Mouse (Mus musculus): ENCODE data around the gene Pfkfb3. TPM values are rescaled to one million over a fixed set of nuclear protein-coding genes. Genes with fewer than 3 reads are reported as not detected.

The Pfkfb3 gene
- polyA plus RNA-seq (2016; fragmentation: Nextera tagmentation; extraction: Ambion mirVana) = 11.8 and 12.6 TPM in 2 replicates

DNA sequence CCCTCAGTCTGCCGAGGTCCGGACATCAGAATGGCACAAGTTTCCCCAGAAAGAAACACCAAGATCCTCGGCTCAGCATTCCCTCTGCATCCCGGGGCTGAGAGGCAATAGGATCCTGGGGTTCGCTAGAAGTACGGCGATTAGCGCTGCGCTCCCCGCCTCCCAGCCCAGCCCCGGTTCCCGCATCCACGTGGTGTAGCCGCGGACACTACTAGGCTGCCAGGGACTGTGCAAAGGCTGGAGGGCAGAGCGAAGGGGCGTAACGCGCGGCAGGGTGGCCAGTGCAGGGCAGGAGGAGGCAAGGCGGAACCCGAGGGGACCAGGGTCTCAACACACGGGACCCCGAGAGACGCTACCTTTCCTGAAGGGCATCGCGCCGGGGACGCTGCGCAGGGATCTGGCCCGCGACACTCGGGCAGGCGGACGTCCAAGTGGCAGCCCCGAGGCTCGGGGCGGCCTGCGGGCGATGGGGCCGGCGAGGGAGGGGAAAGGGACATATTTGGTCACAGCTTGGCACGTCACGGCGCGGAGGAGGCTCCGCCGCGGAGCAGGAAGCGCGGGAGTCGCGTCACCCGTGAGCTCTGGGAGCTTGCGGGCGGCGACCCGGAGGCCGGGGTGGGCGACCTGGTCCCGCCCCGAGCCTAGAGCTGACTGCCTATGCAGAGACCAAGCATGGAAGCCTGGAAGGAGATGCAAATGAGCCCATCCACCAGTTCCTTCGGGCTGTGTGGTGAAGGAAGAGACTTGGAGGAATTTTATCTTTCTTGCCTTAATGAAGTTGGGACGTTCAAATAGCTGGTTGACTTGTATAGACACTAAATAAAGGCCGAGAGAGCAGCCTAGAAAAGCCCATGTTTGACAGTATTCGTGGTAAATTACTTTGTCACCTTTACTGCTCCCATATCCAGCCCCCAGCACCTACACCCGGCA, at the start of gene Pfkfb3:
Pfkfb3 (minus strand) TSS at position 607 of the 930 bp plus-strand sequence.
- Histone ChIP-seq H3K4me2 (peak within 1 kb of the TSS; percentile 98), H3K9ac (peak within 1 kb of the TSS; percentile 79), H3K36me3 (no peaks in the 10 kb centered on the region), H3K9me3 (replicated peaks) (0 out of 2 replicates have a peak, but pooled peaks cover 3% of the 10 kb centered on the region), H3K4me3 (peak within 1 kb of the TSS; percentile 70), H3K27ac (ENCODE audit: poor library complexity, severe bottlenecking) (peak within 1 kb of the TSS; percentile 9; the same call in 1 of the 2 replicates), H3K27me3 (replicated peaks) (0 out of 2 replicates have a peak, but pooled peaks cover 2% of the 10 kb centered on the region), H3K4me1 (replicated peaks) (peaks cover 11% of the 10 kb centered on the region)
- peak; percentile 83 for ATAC-seq (ENCODE audit: insufficient number of reproducible peaks, low FRiP score)
- WGBS = 1% methylated on average over 67 of the region's 67 CpGs

DNA sequence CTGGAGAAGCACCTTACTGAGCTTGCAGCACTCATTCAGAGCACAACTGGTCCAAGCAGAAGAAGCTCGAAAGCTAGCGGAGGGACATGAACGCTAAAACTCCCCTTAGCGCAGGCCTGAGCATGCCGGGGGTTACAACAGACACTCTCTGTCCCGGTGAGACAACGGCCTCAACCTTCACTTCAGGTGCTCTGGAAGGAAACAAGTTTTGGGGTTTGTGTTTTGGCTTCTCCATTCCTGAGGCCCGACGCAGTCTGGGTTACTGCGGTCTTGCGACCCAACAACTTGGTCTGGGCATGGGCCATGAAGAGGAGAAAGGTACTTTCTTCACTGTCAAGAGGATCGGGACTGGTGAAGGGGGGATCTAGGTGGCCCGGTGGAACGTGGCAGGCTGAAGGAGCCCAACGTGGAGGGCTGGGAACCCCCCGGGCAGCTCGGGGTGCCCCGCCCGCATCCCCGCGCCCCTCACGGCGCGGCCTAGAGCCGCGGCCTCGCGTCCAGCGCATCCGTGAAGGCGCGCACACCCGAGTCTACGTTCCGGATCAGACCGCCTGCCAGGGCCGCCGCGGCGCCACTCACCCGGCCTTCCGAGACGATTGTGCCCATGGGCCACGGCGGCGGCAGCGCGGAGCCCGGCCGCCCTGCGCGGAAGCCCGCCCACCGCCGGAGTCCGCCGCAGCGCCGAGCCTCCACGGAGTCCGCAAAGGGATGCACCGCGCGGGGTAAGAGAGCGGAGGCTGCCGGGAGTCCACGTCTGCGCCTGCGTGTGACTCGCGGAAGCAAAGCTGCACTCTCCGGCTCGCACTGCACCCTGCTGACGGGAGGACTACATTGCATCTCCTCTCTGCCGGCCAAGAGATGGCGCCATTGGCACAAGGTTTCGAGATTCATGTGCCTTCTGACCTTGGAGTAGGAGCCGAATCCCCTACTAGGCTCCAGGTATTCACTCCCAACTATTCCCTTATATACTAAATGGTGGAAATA, 48.9 kb upstream of the Pfkfb3 start:
- Histone ChIP-seq H3K9ac (peak overlapping the region; percentile 96), H3K27ac (ENCODE audit: poor library complexity, severe bottlenecking) (peak overlapping the region; percentile 53), H3K36me3 (peaks cover 24% of the 10 kb centered on the region), H3K9me3 (replicated peaks) (no peaks in the 10 kb centered on the region), H3K4me3 (peak overlapping the region; percentile 97), H3K4me2 (peak overlapping the region; percentile 96), H3K4me1 (replicated peaks) (peaks cover 8% of the 10 kb centered on the region), H3K27me3 (replicated peaks) (no peaks in the 10 kb centered on the region)
- peak; percentile 98 for ATAC-seq (ENCODE audit: insufficient number of reproducible peaks, low FRiP score)
- WGBS = under 1% methylated on average over 75 of the region's 78 CpGs

DNA sequence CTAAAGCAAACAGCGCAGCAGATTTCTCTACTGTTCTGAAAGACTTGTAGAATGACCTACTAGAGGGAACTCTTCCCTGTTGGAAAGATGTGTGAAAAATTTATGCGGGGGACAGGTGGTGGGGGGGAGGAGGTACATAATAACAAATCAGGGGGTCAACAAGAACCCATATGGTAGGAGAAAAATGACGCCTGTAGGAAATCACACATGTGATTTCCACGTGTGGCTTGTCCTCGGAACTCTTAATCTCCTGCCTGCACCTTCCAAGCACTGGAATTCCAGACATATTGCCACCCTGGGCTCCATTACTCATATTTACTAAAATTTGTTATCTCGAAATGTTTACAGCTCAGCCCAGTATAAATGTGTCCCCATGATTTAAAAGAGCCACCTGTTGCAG, 47.9 kb upstream of the Pfkfb3 start:
- Histone ChIP-seq H3K9ac (peak overlapping the region; percentile 96), H3K4me2 (peak overlapping the region; percentile 96), H3K27me3 (replicated peaks) (no peaks in the 10 kb centered on the region), H3K9me3 (replicated peaks) (no peaks in the 10 kb centered on the region), H3K4me1 (replicated peaks) (peaks cover 8% of the 10 kb centered on the region), H3K4me3 (peak overlapping the region; percentile 97), H3K36me3 (peaks cover 34% of the 10 kb centered on the region), H3K27ac (ENCODE audit: poor library complexity, severe bottlenecking) (no peak overlapping the region)
- WGBS = 73% methylated on average over 6 of the region's 6 CpGs
- no peak for ATAC-seq (ENCODE audit: insufficient number of reproducible peaks, low FRiP score)

DNA sequence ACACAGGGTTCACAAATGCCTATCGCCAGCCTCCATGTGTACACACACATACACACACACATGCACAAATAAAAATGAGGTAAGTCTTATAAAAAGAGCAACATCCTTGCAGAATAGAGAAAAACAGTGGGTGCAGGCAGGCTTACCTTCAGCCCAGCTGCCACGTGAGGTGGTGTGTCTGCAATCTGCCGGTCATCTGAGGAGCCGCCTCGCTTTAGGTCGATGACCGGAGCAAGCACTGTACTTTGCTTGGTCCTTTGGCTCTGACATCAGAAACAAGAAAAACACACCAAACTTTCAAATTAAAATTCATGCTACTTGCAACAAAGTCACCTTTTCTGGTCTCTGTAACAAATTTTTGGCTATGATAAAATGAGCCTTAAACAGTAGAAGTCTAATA, 44.0 kb upstream of the Pfkfb3 start:
- ATAC-seq (ENCODE audit: insufficient number of reproducible peaks, low FRiP score) = no peak
- no peak overlapping the region for H3K9ac ChIP-seq
- H3K36me3 ChIP-seq = peaks cover 66% of the 10 kb centered on the region
- H3K27me3 ChIP-seq (replicated peaks) = no peaks in the 10 kb centered on the region
- no peak overlapping the region for H3K27ac ChIP-seq (ENCODE audit: poor library complexity, severe bottlenecking)
- no peak overlapping the region for H3K4me3 ChIP-seq
- no peak overlapping the region for H3K4me2 ChIP-seq
- WGBS = 92% methylated on average over 7 of the region's 7 CpGs
- H3K4me1 ChIP-seq (replicated peaks) = peaks cover 8% of the 10 kb centered on the region
- no peaks in the 10 kb centered on the region for H3K9me3 ChIP-seq (replicated peaks)

DNA sequence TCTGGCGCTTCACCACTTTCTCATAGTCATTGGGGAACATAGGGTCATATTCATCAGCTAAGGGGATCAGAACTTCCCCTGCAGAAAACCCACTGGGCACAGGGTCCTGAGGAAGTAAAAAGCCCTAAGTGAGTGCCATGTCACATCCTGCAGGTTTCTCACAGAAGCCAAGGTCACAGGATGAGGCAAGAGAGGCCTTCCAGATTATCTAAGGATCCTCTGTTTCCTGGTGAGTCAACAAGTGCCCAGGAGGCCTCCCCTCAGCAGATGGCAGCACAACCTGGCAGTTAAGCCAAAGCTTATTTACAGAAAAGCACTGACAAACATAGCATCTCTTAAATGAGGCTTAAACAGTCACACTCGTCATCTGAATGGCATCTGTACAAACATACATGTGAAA, 42.8 kb upstream of the Pfkfb3 start:
- Histone ChIP-seq H3K9ac (no peak overlapping the region), H3K27me3 (replicated peaks) (no peaks in the 10 kb centered on the region), H3K4me3 (no peak overlapping the region), H3K9me3 (replicated peaks) (no peaks in the 10 kb centered on the region), H3K4me2 (no peak overlapping the region), H3K27ac (ENCODE audit: poor library complexity, severe bottlenecking) (no peak overlapping the region), H3K4me1 (replicated peaks) (peaks cover 2% of the 10 kb centered on the region), H3K36me3 (peaks cover 78% of the 10 kb centered on the region)
- no peak for ATAC-seq (ENCODE audit: insufficient number of reproducible peaks, low FRiP score)
- 89% methylated on average over 2 of the region's 2 CpGs for WGBS

DNA sequence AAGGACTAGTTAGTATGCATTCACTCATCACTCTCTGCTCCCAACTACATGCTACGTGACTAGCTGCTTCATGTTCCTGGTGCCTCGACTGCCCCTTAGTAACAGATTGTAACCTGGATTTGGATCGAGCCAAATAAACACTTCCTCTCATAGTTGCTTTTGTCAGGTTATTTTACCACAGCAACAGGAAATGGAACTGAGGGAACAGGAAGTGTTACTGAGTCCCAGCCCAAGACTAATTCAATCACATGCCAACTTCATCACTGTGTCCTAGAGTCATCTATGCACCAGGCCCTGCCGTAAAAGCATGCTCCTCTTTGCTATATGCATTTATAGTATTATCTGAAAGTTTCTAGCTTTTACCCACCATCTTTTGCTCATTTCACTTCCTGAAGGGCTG, 34.1 kb upstream of the Pfkfb3 start:
- WGBS = 87% methylated on average over 4 of the region's 4 CpGs
- no peak overlapping the region for H3K4me3 ChIP-seq
- ATAC-seq (ENCODE audit: insufficient number of reproducible peaks, low FRiP score) = no peak

DNA sequence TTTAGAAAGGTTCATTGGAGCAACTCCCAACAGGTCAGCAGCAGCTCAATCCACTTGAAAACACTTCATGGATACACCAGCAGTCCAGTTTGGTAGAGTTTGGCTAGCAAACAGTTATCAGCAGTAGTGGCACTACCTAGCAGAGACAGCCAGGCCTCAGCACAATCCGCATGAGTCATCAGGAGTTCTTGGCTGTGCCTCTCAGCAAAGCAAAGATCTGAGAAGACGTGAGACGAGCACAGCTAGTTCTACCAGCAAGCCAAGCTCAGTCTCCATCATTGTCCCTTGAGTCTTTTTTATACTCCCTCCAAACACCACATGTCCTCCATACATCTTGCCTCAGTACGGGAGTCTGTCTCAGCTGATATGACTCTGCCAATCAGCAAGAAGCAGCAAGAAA, 25.5 kb upstream of the Pfkfb3 start:
- H3K4me1 ChIP-seq (replicated peaks) = no peaks in the 10 kb centered on the region
- no peaks in the 10 kb centered on the region for H3K27me3 ChIP-seq (replicated peaks)
- 82% methylated on average over 4 of the region's 4 CpGs for WGBS

More for the DNA sequence above, 34.1 kb upstream of the Pfkfb3 start:
- Histone ChIP-seq H3K27me3 (replicated peaks) (no peaks in the 10 kb centered on the region), H3K36me3 (peaks cover 98% of the 10 kb centered on the region), H3K4me1 (replicated peaks) (no peaks in the 10 kb centered on the region), H3K9ac (no peak overlapping the region), H3K27ac (ENCODE audit: poor library complexity, severe bottlenecking) (no peak overlapping the region), H3K9me3 (replicated peaks) (no peaks in the 10 kb centered on the region), H3K4me2 (no peak overlapping the region)

DNA sequence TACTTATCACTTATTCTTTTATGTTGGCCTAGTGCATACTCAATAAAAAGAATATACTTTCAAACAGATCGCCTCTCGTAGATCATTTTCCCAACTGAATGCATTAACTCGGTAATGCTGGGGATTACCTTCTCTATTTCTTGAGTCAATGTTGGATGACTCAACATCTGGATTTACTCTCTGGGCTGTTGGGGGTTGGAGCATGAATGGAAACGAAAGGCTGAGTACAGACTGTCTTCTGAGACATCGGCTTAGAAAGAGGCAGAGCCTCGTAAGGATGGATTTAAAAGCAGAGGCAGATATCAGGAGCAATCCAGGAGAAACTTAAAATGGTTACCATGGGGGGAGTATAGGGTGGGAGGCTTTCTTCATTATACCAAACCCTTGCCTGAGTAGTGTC, 24.3 kb upstream of the Pfkfb3 start:
- WGBS = 86% methylated on average over 6 of the region's 6 CpGs
- no peak for ATAC-seq (ENCODE audit: insufficient number of reproducible peaks, low FRiP score)

More for the DNA sequence above, 25.5 kb upstream of the Pfkfb3 start:
- Histone ChIP-seq H3K36me3 (peaks cover 31% of the 10 kb centered on the region), H3K4me3 (no peak overlapping the region), H3K4me2 (no peak overlapping the region), H3K9me3 (replicated peaks) (peaks cover 9% of the 10 kb centered on the region; the same call in 1 of the 2 replicates), H3K9ac (no peak overlapping the region), H3K27ac (ENCODE audit: poor library complexity, severe bottlenecking) (no peak overlapping the region)
- no peak for ATAC-seq (ENCODE audit: insufficient number of reproducible peaks, low FRiP score)

DNA sequence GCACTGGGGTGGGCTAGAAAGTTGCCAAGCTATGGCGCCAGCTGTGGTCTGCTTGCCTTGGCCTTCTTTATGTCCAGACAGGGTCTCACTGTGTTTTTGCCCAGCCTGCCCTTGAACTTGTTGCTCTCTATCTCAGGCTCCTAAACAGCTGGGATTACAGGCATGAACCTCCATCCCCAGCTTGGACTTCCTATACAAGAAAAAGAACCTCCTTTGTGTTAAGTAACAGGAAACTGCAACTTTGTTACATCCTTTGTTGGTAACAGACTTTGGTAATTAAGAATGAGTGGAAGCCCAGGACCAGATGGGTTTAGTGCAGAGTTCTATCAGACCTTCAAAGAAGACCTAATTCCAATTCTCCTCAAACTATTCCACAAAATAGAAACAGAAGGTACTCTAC, 19.8 kb upstream of the Pfkfb3 start:
- WGBS = 77% methylated on average over 1 of the region's 1 CpGs
- Histone ChIP-seq H3K4me2 (no peak overlapping the region), H3K36me3 (no peaks in the 10 kb centered on the region), H3K27ac (ENCODE audit: poor library complexity, severe bottlenecking) (no peak overlapping the region), H3K4me3 (no peak overlapping the region), H3K9me3 (replicated peaks) (no peaks in the 10 kb centered on the region), H3K27me3 (replicated peaks) (no peaks in the 10 kb centered on the region), H3K9ac (no peak overlapping the region), H3K4me1 (replicated peaks) (no peaks in the 10 kb centered on the region)
- ATAC-seq (ENCODE audit: insufficient number of reproducible peaks, low FRiP score) = no peak

More for the DNA sequence above, 24.3 kb upstream of the Pfkfb3 start:
- Histone ChIP-seq H3K9me3 (replicated peaks) (peaks cover 9% of the 10 kb centered on the region; the same call in 1 of the 2 replicates), H3K4me3 (no peak overlapping the region), H3K4me1 (replicated peaks) (no peaks in the 10 kb centered on the region), H3K27ac (ENCODE audit: poor library complexity, severe bottlenecking) (no peak overlapping the region), H3K4me2 (no peak overlapping the region), H3K36me3 (peaks cover 19% of the 10 kb centered on the region), H3K9ac (no peak overlapping the region), H3K27me3 (replicated peaks) (no peaks in the 10 kb centered on the region)

DNA sequence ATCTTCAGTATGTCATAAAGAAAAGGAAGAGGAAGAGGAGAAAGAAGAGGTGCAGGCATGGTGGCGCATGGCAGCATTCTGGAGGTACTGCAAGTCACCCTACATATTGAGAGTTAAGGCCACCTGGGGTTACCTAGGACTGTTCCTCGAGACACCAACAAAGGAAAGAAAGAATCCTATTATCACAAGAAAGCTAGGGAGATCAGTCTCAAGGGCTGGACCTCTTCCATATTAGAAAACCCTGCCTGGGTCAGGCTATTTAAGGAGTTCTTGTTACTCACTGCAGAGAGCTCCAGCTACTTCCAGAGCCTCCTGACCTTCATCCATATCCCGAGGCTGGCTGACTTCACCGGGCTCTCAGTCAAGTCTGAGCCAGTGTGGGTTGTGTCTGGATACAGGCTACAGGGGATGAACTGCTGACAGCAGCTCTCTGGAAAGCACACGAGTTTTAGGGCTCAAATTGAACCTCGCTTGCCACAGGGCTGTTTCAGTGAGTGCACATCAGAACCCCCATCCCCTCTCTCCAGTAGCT, 17.2 kb upstream of the Pfkfb3 start:
- ATAC-seq (ENCODE audit: insufficient number of reproducible peaks, low FRiP score) = no peak
- WGBS = 35% methylated on average over 6 of the region's 6 CpGs
- H3K4me1 ChIP-seq (replicated peaks) = no peaks in the 10 kb centered on the region

More for the DNA sequence above, 17.2 kb upstream of the Pfkfb3 start:
- Histone ChIP-seq H3K9me3 (replicated peaks) (no peaks in the 10 kb centered on the region), H3K4me2 (no peak overlapping the region), H3K4me3 (no peak overlapping the region), H3K36me3 (no peaks in the 10 kb centered on the region), H3K27ac (ENCODE audit: poor library complexity, severe bottlenecking) (no peak overlapping the region), H3K27me3 (replicated peaks) (no peaks in the 10 kb centered on the region), H3K9ac (no peak overlapping the region)
